Mouse (Mus musculus) bone marrow macrophage, adult 2 months (primary cell): ENCODE measurements around the gene Gm17268.

Experiments
- CTCF ChIP-seq: IDR thresholded peaks from 2 replicates; pipeline ENCODE4 v1.5.1; 2012; ENCODE audit warnings: low read depth, mild to moderate bottlenecking, low read length, moderate library complexity
- POLR2A ChIP-seq: IDR thresholded peaks from 2 replicates; pipeline ENCODE4 v1.6.1; 2012; ENCODE audit warnings: mild to moderate bottlenecking, low read depth, low read length, borderline replicate concordance

DNA sequence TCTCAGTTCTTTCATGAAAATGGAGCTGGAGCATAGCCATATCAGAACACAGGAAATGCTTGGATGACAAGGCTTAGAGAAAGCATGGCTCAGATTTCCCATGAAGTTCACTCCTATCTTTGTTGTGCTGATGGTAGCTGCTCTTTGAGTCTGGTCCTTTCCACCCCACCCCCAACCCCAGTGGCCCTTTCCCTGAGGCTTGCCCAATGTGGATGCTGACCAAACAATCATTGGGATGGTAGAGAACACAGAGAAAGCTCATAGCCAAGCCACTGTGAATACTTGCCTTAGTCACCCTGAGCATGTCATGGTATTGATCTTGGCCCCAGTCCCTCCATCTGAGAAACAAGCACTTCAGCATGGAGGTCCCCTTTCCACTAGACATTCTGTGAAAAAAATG is 6.2 kb downstream of the Gm17268 start:
- TF ChIP-seq CTCF = peak; percentile 19; the same call in 1 of the 2 replicates
- no peak for TF ChIP-seq POLR2A
